Mouse (Mus musculus) megakaryocyte progenitor cell, adult 5-6 weeks (primary cell): ENCODE data around the gene Prrx1. TPM values are rescaled to one million over a fixed set of nuclear protein-coding genes. Genes with fewer than 3 reads are reported as not detected.

Source experiments
- ATAC-seq: replicated peaks from 2 replicates; pipeline ENCODE4 v1.8.0; 2016; ENCODE audit warnings: mild to moderate bottlenecking, moderate TSS enrichment, inconsistent platforms; ENCODE audit not compliant: poor library complexity
- total RNA-seq, 2 experiments: library from RNA; stranded (forward) in 1 of 2; stranded (reverse) in 1 of 2; fragments of 157-497, 149-512 nt in 1 of 2; fragments of 200-1000 nt in 1 of 2; gene quantifications; 2 replicates each; pipeline versions ENCODE4 v1.2.3 to v1.2.4; 2015 to 2017

Gene Prrx1
- total RNA-seq, 2 experiments from 2014 or later, result not detected

- peak; percentile 23 for ATAC-seq
These were observed 1.4 kb downstream of the Prrx1 start for GRCm38 (mm10) chr1:163311861-163312811.

- no peak for ATAC-seq
These were observed 2.3 kb downstream of the Prrx1 start for GRCm38 (mm10) chr1:163311006-163311836.

DNA sequence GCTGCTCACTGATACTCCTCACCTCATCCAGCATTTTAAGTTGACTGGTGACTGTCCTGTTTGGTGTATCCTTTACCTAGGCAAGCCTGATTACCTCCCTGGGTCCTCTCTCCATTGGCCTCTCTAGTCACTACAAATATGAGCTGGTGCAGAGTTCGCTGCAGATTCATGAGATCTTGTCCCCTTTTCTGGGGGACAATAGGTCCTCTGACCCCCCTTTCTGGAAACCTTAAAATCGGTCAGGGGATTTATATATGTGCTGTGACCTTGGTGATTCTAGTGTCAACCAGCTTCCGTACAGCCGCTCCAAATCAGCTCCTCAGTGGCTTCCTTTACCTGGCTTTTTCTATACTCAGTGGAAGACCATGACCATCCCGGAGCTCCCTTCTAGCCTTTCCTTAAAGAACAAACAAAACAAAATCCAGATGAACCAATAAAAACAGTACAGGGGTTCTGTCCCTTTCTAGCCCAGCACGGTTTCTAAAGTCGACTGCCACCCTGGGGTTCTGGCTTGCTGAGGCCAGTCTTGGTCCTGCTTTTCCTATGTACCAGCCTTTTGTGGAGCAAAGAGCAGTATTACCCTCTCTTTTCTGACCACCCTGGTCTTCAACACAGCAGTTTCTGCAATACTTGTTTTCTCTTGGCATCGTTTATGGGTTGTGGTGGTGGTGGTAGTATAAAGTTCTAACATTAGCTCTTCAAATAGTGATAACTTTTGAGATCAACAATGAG is 3.3 kb downstream of the Prrx1 start:
- ATAC-seq, result no peak

DNA sequence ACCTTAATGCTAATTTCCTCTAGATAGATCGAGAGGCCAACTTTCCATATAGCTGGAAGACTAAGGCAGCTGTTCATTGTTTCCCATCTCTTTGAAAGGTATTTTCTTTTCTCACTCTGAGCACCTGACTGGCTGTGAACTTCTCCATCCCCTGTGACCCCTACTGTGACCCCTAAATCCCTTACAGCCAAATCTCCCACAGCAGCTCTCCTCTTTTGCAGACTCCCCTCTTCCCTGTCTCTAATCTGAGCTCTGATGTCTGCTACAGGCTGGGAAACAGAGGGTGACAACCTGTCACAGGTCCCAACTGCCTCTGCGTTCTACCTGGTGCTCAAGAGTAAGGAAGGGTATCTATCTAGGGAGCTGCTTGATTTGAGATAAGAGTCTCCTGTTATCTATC is 4.0 kb downstream of the Prrx1 start:
- no peak for ATAC-seq

- ATAC-seq, result peak; percentile 73
These were observed 4.9 kb downstream of the Prrx1 start for GRCm38 (mm10) chr1:163308631-163309030.

DNA sequence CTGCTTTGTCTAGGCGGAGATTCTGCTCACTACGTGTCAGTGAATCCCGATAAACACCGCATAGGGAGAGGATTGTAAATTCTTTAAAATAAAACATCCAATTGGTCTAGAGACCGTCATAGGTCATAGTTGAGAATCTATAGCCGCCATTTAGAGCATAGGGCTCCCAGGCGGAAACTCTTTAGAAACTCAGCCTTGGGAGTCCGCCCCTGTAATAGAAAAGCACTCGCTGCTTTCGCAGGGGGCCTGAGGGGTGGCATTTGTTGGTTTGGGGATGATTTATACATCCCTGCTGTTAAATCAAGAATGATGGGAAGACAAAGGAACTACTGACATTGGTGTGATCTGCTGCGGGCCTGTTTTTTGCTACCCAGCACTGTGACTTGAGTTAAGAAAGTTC is 5.8 kb downstream of the Prrx1 start:
- no peak for ATAC-seq

DNA sequence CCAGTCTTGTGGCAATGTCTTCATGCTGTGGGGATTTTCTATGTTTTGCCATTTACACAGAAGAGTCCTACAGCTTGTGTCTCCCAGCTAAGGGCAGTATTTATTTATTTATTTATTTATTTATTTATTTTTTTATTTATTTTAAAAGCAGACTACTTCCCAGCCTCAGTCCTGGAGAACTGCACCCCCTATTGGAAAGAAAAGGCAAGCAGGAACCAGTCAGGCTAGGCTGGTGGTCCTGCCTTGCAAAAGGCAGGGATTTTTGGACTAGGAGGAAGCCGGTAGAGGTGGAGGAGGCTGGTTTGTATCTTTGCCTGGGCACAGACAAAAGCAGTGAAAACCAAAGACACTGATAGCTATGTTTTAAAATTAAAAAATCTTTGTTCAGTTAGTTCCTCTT is 7.6 kb downstream of the Prrx1 start:
- ATAC-seq, result no peak

DNA sequence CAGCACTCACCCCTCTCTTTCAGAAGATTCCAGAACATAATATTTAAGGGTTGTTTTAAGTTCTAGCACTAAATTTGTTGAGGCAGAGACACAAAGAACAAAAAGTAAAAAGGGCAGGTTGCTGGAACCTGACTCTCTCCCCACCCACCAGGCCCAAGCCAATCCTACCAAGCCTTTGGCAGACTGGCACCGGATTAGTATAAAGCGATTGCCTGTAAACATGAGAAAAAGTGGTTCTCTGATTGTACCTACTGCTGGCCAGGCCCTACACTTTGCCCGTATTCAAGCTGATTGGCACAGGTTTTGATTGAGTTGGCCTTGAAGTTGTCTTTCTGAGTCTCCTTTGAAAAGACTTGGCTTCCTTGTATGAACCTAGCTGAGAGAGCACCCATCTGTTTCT is 8.7 kb downstream of the Prrx1 start:
- ATAC-seq, result no peak

DNA sequence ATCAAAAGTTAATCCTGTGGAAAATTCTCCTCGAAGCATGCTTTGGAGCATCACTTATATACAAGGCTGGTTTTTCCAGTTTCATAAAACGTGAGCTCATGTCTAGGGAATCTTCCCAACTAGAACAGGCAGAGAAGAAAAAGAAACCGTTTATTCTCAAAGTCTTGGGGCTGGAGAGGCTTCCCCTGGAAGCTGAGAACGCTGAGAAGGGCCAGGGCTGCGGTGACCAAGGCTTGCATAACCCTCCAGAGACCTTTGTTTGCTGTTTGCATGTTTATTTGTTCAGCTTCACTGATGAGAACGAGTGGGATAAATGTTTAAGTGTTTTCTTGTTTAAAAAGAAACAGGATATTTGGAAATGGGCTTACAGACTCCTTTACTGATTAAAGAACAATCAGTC is 11.2 kb downstream of the Prrx1 start:
- no peak for ATAC-seq

DNA sequence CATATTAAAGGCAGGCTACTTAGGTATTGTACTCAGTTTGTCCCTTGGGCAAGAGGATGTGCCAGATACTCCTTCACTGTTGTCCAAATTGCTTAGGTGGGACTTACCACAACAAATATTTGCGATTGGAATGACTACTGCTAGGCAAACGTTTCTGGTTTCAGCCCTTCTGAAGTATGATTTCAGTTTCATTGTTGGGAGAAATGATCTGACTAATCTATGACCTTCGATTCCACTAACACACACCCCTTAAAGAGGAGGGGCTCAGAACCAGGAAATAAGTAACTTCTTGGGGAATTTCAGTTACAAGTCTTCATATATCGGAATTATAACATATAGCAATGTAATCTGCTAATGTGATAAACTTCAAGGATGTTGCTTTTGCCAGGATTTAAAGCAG is 20.4 kb downstream of the Prrx1 start:
- ATAC-seq, result no peak

DNA sequence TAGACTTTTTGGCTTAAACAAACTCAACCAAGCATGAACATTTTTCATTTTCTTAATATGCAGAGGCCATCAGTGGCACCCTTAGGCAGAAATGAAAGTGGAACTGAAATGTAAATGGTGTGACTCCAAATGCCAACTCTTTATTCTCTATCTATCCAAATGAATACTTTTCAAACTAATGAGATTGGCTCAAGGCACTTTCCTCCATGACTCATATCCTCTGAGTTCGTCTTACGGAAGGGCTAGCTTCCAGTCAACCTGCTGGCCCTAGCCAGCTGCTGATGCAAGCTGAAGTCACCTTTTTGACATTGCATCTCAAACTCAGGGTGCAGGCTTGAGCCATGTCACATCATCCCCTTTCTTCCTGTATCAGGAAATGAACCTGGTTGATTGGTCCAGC is 21.6 kb downstream of the Prrx1 start:
- ATAC-seq, result no peak

DNA sequence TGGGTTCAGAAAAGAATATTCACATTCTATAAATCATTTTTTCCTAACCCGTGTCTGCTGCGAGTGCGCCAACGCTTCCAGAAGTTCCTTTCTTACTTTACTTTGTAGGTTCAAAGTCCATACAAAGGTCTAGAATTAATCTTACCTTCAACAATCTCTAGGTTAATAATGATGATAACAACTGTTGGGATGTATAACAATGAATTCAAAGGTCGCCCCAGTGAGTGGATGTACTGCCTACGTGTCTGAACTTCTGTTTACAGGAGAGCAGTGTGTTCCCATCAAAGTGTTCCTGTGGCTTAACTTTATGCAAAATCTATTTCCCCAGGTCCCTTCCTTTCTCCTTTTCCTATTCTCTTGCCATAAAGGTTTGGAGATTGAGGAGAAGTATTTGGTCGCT is 24.4 kb downstream of the Prrx1 start:
- no peak for ATAC-seq

- ATAC-seq, result no peak
These were observed 28.0 kb downstream of the Prrx1 start for GRCm38 (mm10) chr1:163285539-163285938.

DNA sequence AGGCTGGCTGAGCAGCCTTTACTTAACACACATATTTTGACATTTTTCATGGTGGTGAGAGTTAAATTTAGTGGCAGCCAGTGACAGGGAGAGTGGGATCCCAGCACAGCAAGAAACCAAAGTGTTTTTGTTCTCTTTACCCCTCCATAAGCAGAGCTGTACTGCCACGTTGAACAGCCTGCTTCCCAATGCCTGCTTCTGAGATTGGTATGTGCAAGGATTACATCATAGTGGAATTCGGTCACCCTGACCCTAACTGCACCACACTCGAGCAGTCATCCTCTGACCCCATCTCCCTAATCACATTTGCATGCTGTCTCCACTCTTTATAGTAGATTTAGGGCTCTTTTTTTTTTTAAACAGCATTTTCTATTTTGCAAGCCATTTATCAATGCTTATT is 28.4 kb downstream of the Prrx1 start:
- ATAC-seq, result no peak

- peak; percentile 83 for ATAC-seq
These were observed 29.4 kb downstream of the Prrx1 start for GRCm38 (mm10) chr1:163283980-163284635.

GRCm38 (mm10) chr1:163281450-163282198 is 31.9 kb downstream of the Prrx1 start:
- no peak for ATAC-seq

DNA sequence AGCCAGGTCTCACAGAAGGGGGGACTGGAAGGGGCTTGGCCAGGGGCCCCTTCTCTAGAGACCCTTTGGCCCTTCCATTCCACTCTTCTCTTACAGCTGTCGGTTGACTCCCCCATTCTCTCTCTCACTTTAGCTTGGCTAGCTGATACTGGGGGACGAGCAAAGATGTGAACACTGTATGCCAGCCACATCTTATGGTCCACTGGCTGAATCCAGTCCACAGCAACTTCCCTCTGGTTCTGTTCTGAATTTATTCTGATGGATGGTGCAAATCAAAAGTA is 32.7 kb downstream of the Prrx1 start:
- no peak for ATAC-seq

GRCm38 (mm10) chr1:163280097-163280841 is 33.2 kb downstream of the Prrx1 start:
- ATAC-seq, result no peak

- no peak for ATAC-seq
These were observed 36.4 kb downstream of the Prrx1 start for GRCm38 (mm10) chr1:163277069-163277468.

GRCm38 (mm10) chr1:163274919-163275318 is 38.6 kb downstream of the Prrx1 start:
- no peak for ATAC-seq
